Mouse (Mus musculus): ENCODE results near the gene Cstf2.
A peak's percentile ranks its signal among the peaks of the same experiment; 100 is the strongest.

Gene Cstf2

GRCm38 (mm10) chrX:134058987-134059712 lies at the start of gene Cstf2:
Cstf2 (plus strand) TSS chrX:134059187.
- DNase-seq, result peak; percentile 95 to 96

- peak; percentile 59 to 78 for DNase-seq
Measured at GRCm38 (mm10) chrX:134019005-134019404, 40.0 kb upstream of the Cstf2 start.

- DNase-seq, result no peak
Measured at GRCm38 (mm10) chrX:134020664-134021063, 38.3 kb upstream of the Cstf2 start.

GRCm38 (mm10) chrX:134048994-134049393 lies 10.0 kb upstream of the Cstf2 start:
- no peak for DNase-seq

- DNase-seq, result no peak
Measured at GRCm38 (mm10) chrX:134056897-134057296, 2.1 kb upstream of the Cstf2 start.

- DNase-seq, result no peak
Measured at GRCm38 (mm10) chrX:134058040-134058875, 729 bp upstream of the Cstf2 start.

GRCm38 (mm10) chrX:134059764-134060163 lies 777 bp downstream of the Cstf2 start:
- no peak for DNase-seq

- DNase-seq, result peak in 1 of 2 experiments; percentile 0
Measured at GRCm38 (mm10) chrX:134085453-134085852, 26.5 kb downstream of the Cstf2 start.

GRCm38 (mm10) chrX:134102641-134103040 lies 43.7 kb downstream of the Cstf2 start:
- DNase-seq, result no peak

- no peak for DNase-seq
Measured at GRCm38 (mm10) chrX:134111767-134112166, 52.8 kb downstream of the Cstf2 start.

GRCm38 (mm10) chrX:134116417-134116816 lies 57.4 kb downstream of the Cstf2 start:
- no peak for DNase-seq

GRCm38 (mm10) chrX:134128549-134128948 lies 69.6 kb downstream of the Cstf2 start:
- DNase-seq, result no peak

GRCm38 (mm10) chrX:134132295-134132694 lies 73.3 kb downstream of the Cstf2 start:
- peak in 1 of 2 experiments; percentile 38 for DNase-seq

- no peak for DNase-seq
Measured at GRCm38 (mm10) chrX:134133821-134134220, 74.8 kb downstream of the Cstf2 start.

Measured in kidney, postnatal 36 days (tissue).